In genomic region chr1:80408586-80408985, GRCm38 (mm10) we compare ENCODE assay signal across 9 mouse cellular contexts. TPM values are rescaled to one million over a fixed set of nuclear protein-coding genes. Genes with fewer than 3 reads are reported as not detected.
DNase-seq lines count a peak whose midpoint lies in the region; ATAC-seq and TF ChIP-seq lines count a peak whose summit lies in the region.
"Had no signal": no experiment of that assay in that cellular context is flagged by ENCODE, and none has a peak within 500 bp of the region (broad histone marks: within the 10 kb centered on the region; RNA-seq: fewer than 3 reads in every experiment).

No protein-coding gene starts in this region.

- intact Hi-C loops in left cerebral cortex, postnatal 36 days (cut with DNase I): loop anchor here (5.0 kb wide), 1 partner anchor 226 kb away; no protein-coding TSS in a partner anchor

- TF ChIP-seq CTCF in kidney, adult 2 months (conservative IDR thresholded peaks at IDR 0.05; ENCODE audit: insufficient read depth, insufficient read length, low read depth, low read length): peak; percentile 73

- no peaks in the 10 kb centered on the region for H3K36me3 ChIP-seq in kidney, adult 2 months (ENCODE audit: control insufficient read depth, insufficient read depth, low read length)
- H3K36me3 ChIP-seq: embryonic facial prominence, embryonic 12.5 days had no signal

- 3% methylated on average over 3 of the region's 3 CpGs for WGBS in kidney, adult 2 months

- ATAC-seq in monocyte, adult 5-6 weeks (replicated peaks; ENCODE audit: insufficient number of reproducible peaks, low FRiP score, low TSS enrichment, poor library complexity, severe bottlenecking): peak; percentile 87

- no peaks in the 10 kb centered on the region for H3K27me3 ChIP-seq in kidney, adult 2 months (replicated peaks; ENCODE audit: control insufficient read depth, insufficient read depth, low read length)
- H3K27me3 ChIP-seq: embryonic facial prominence, embryonic 12.5 days had no signal

- TF ChIP-seq POLR2A in kidney, adult 2 months (IDR thresholded peaks at IDR 0.05; ENCODE audit: low read depth, low read length): no peak

- no peak overlapping the region for H3K27ac ChIP-seq in kidney, adult 2 months (ENCODE audit: insufficient read depth, low read depth, low read length)
- H3K27ac ChIP-seq: embryonic facial prominence, embryonic 12.5 days had no signal

- DNase-seq in 3T3-L1 (ENCODE audit: low read depth, low spot score) (peak; percentile 72), ZHBTc4 (ENCODE audit: low read depth, low spot score) (peak; percentile 76)
- DNase-seq in cerebellum, postnatal 36 days: peak; percentile 57 to 78
- DNase-seq in gastrocnemius, adult 8-10 months (ENCODE audit: low spot score in 2 of 2): peak; percentile 14 to 31
- peak; percentile 86 for DNase-seq in kidney, adult 2 months
- peak; percentile 18 to 53 for DNase-seq in left cerebral cortex, postnatal 36 days (ENCODE audit: low spot score in 2 of 2)
- DNase-seq in spleen, postnatal 10 days (ENCODE audit: low spot score in 2 of 2): peak; percentile 16 to 63

- no peak overlapping the region for H3K4me3 ChIP-seq in kidney, adult 2 months (ENCODE audit: insufficient read depth, low read depth, low read length)
- H3K4me3 ChIP-seq: embryonic facial prominence, embryonic 12.5 days had no signal

- H3K4me1 ChIP-seq in kidney, adult 2 months (ENCODE audit: control insufficient read depth, insufficient read depth, low read length): no peaks in the 10 kb centered on the region
- H3K4me1 ChIP-seq: embryonic facial prominence, embryonic 12.5 days had no signal

RNA-seq across cellular contexts. Expression of gene Gm45261, which starts 52.7 kb away (rescaled TPM):
- total RNA-seq in gastrocnemius, adult 8-10 months (2022): not detected
- not detected in 2 replicates for polyA plus RNA-seq in kidney, adult 2 months (2012; rRNA removed)
- total RNA-seq in left cerebral cortex, postnatal 36 days (2021): not detected
- total RNA-seq in monocyte, adult 5-6 weeks (2017): not detected in 3 replicates
- polyA plus RNA-seq: embryonic facial prominence, embryonic 12.5 days had no signal

Comparison
In these comparisons a context has a peak if more than half of its experiments do, and no peak if none do; other contexts are left out.
1. DNase-seq: peak in every context shown above with its lines; median percentile 86 in kidney, adult 2 months; 76 in ZHBTc4; 72 in 3T3-L1; 68 in cerebellum, postnatal 36 days; 40 in spleen, postnatal 10 days; 36 in left cerebral cortex, postnatal 36 days; 22 in gastrocnemius, adult 8-10 months.